Mouse (Mus musculus) small intestine, adult 10 weeks (tissue): Measurements from ENCODE around the gene Mrps7. TPM values are rescaled to one million over a fixed set of nuclear protein-coding genes. Genes with fewer than 3 reads are reported as not detected.

Experiments
- polyA plus RNA-seq: library from polyadenylated mRNA; stranded (reverse); fragments of 350-450 nt; fragmentation: Illumina TruSeq; extraction: RNeasy Lipid Tissue Mini Kit (QIAGEN cat#74804); gene quantifications from one replicate; pipeline ENCODE4 v1.2.3, GENCODE M21; 2014; ENCODE audit warnings: low replicate concordance

The Mrps7 gene
- polyA plus RNA-seq = 2.0 TPM

GRCm38 (mm10) chr11:115603476-115604303 lies at the start of gene Mrps7, which contains the start of gene Gga3:
Mrps7 (plus strand) TSS chr11:115603925.
Gga3 (minus strand) TSS chr11:115604051.

GRCm38 (mm10) chr11:115564064-115564809 lies 39.5 kb upstream of the Mrps7 start, which contains the start of gene Nup85:
Nup85 (plus strand) TSS chr11:115564434.

GRCm38 (mm10) chr11:115612410-115613137 lies 8.8 kb downstream of the Mrps7 start, which contains the start of gene Mif4gd:
Mif4gd (minus strand) TSS chr11:115612969.

DNA sequence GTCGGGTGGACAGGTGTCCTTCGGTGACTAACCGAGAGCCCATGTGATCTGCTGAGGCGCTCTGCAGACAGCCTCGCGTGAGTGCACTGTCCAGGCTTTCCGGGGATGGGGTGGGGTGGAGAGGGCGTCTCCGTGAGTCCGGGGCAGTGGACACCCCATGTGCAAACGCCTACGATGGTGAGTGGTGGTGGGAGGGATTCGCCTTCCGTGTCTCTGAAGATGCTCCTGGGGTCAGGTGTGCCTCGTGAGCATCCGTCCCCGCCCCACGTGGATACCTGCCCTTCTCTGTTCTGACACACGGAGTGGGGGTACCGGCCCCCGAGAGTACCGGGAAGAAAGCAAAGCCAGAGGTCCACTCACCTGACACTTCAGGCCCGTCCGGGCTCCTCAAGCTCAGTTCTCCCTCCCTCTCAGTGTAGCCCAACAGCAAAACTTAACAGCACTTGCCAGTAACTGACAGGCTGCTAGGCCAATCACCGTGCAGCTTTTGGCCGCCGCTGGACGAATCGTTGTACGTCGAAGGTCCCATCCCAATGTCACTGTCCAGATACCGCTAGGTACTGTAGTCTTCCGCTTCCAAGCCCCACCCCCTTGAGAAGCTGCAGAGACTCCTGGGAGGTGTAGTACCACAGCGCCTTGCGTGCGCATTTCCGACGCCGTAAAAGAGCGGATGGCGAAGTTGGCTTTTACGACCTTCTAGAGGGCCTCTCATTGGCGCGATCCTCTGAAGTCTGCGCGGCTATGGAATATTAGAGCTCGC lies 24.2 kb downstream of the Mrps7 start, which contains the start of gene Slc25a19:
Gene Slc25a19, minus strand, starts transcription at position 591 of the 760 bp plus-strand sequence.

Other genes starting within 250 kb of the Mrps7 start
- 2.0 TPM for gene Hid1, start 236.2 kb upstream of the Mrps7 start, polyA plus RNA-seq
- gene Cdr2l, start 222.0 kb upstream of the Mrps7 start, polyA plus RNA-seq = not detected
- 3.4 TPM for gene Mrpl58, start 200.2 kb upstream of the Mrps7 start, polyA plus RNA-seq
- gene Atp5h, start 184.0 kb upstream of the Mrps7 start, polyA plus RNA-seq = 527 TPM
- 11.6 TPM for gene Kctd2, start 183.8 kb upstream of the Mrps7 start, polyA plus RNA-seq
- not detected for gene Trim80, start 163.4 kb upstream of the Mrps7 start, polyA plus RNA-seq
- 33.5 TPM for gene Slc16a5, start 141.5 kb upstream of the Mrps7 start, polyA plus RNA-seq
- 0.19 TPM for gene Armc7, start 128.3 kb upstream of the Mrps7 start, polyA plus RNA-seq
- 1.3 TPM for gene Nt5c, start 112.1 kb upstream of the Mrps7 start, polyA plus RNA-seq
- 47.8 TPM for gene Jpt1, start 89.5 kb upstream of the Mrps7 start, polyA plus RNA-seq
- 992 TPM for gene Sumo2, start 67.6 kb upstream of the Mrps7 start, polyA plus RNA-seq
- 15.1 TPM for gene Nup85, start 39.5 kb upstream of the Mrps7 start, polyA plus RNA-seq
- 2.8 TPM for gene Gga3, start 126 bp downstream of the Mrps7 start, polyA plus RNA-seq
- gene Mif4gd, start 9.0 kb downstream of the Mrps7 start, polyA plus RNA-seq = 16.5 TPM
- 2.2 TPM for gene Slc25a19, start 24.4 kb downstream of the Mrps7 start, polyA plus RNA-seq
- 83.4 TPM for gene Grb2, start 104.7 kb downstream of the Mrps7 start, polyA plus RNA-seq
- 0.59 TPM for gene Tmem94, start 161.5 kb downstream of the Mrps7 start, polyA plus RNA-seq
- gene Caskin2, start 209.7 kb downstream of the Mrps7 start, polyA plus RNA-seq = 0.26 TPM
- not detected for gene Tsen54, start 210.8 kb downstream of the Mrps7 start, polyA plus RNA-seq
- 3.8 TPM for gene Llgl2, start 220.1 kb downstream of the Mrps7 start, polyA plus RNA-seq